Mouse (Mus musculus): Measurements from ENCODE around the gene Nudt8. TPM values are rescaled to one million over a fixed set of nuclear protein-coding genes. Genes with fewer than 3 reads are reported as not detected.

Nudt8 gene
- polyA plus RNA-seq, 1 experiment from 2014 or later: 41.1 TPM

GRCm38 (mm10) chr19:3992416-3992815, 8.0 kb upstream of the Nudt8 start, which contains the start of gene Tbx10:
Gene Tbx10 (plus strand): TSS chr19:3992752.
- DNase-seq (ENCODE audit: low spot score) (no peak), ATAC-seq (no peak)
- no peak within 1 kb of the TSS for H3K4me3 ChIP-seq (ENCODE audit: low read depth, low read length)
- H3K27ac ChIP-seq (ENCODE audit: low read depth, low read length): no peak within 1 kb of the TSS
- H3K9me3 ChIP-seq (replicated peaks; ENCODE audit: control insufficient read depth, low read length): no peaks in the 10 kb centered on the region
- 51% methylated on average over 5 of the region's 5 CpGs for WGBS
- H3K36me3 ChIP-seq (ENCODE audit: control insufficient read depth, insufficient read depth, low read length): no peaks in the 10 kb centered on the region
- no peak within 1 kb of the TSS for H3K9ac ChIP-seq (ENCODE audit: low read length)
- no peaks in the 10 kb centered on the region for H3K4me1 ChIP-seq (ENCODE audit: control insufficient read depth, insufficient read depth, low read length)
- H3K27me3 ChIP-seq (replicated peaks; ENCODE audit: control insufficient read depth, insufficient read depth, low read length): no peaks in the 10 kb centered on the region
- H3K4me2 ChIP-seq (ENCODE audit: low read length): no peak within 1 kb of the TSS

GRCm38 (mm10) chr19:3994932-3995331, 5.4 kb upstream of the Nudt8 start:
- no peak for DNase-seq (ENCODE audit: low spot score)
- H3K4me2 ChIP-seq (ENCODE audit: low read length): no peak overlapping the region
- H3K27me3 ChIP-seq (replicated peaks; ENCODE audit: control insufficient read depth, insufficient read depth, low read length): no peaks in the 10 kb centered on the region
- H3K36me3 ChIP-seq (ENCODE audit: control insufficient read depth, insufficient read depth, low read length): no peaks in the 10 kb centered on the region
- WGBS: 73% methylated on average over 6 of the region's 6 CpGs
- no peak overlapping the region for H3K4me3 ChIP-seq (ENCODE audit: low read depth, low read length)
- H3K4me1 ChIP-seq (ENCODE audit: control insufficient read depth, insufficient read depth, low read length): peaks cover 4% of the 10 kb centered on the region
- no peak overlapping the region for H3K9ac ChIP-seq (ENCODE audit: low read length)
- no peaks in the 10 kb centered on the region for H3K9me3 ChIP-seq (replicated peaks; ENCODE audit: control insufficient read depth, low read length)
- ATAC-seq: no peak
- no peak overlapping the region for H3K27ac ChIP-seq (ENCODE audit: low read depth, low read length)

- WGBS: 90% methylated on average over 3 of the region's 3 CpGs
- H3K4me1 ChIP-seq (ENCODE audit: control insufficient read depth, insufficient read depth, low read length): peaks cover 4% of the 10 kb centered on the region
- H3K27ac ChIP-seq (ENCODE audit: low read depth, low read length): no peak overlapping the region
- no peak overlapping the region for H3K4me3 ChIP-seq (ENCODE audit: low read depth, low read length)
- H3K9ac ChIP-seq (ENCODE audit: low read length): no peak overlapping the region
- no peak for DNase-seq (ENCODE audit: low spot score)
- no peak overlapping the region for H3K4me2 ChIP-seq (ENCODE audit: low read length)
- H3K36me3 ChIP-seq (ENCODE audit: control insufficient read depth, insufficient read depth, low read length): no peaks in the 10 kb centered on the region
- no peaks in the 10 kb centered on the region for H3K27me3 ChIP-seq (replicated peaks; ENCODE audit: control insufficient read depth, insufficient read depth, low read length)
- no peak for ATAC-seq
- H3K9me3 ChIP-seq (replicated peaks; ENCODE audit: control insufficient read depth, low read length): no peaks in the 10 kb centered on the region
Observed at GRCm38 (mm10) chr19:3995505-3995904, 4.9 kb upstream of the Nudt8 start.

- DNase-seq (ENCODE audit: low spot score): no peak
- 75% methylated on average over 7 of the region's 7 CpGs for WGBS
- no peak overlapping the region for H3K9ac ChIP-seq (ENCODE audit: low read length)
Observed at GRCm38 (mm10) chr19:3996106-3996505, 4.3 kb upstream of the Nudt8 start.

GRCm38 (mm10) chr19:3996747-3997146, 3.6 kb upstream of the Nudt8 start:
- no peak overlapping the region for H3K4me2 ChIP-seq (ENCODE audit: low read length)
- H3K4me3 ChIP-seq (ENCODE audit: low read depth, low read length): no peak overlapping the region
- no peak for ATAC-seq
- no peaks in the 10 kb centered on the region for H3K27me3 ChIP-seq (replicated peaks; ENCODE audit: control insufficient read depth, insufficient read depth, low read length)
- H3K27ac ChIP-seq (ENCODE audit: low read depth, low read length): no peak overlapping the region
- H3K9me3 ChIP-seq (replicated peaks; ENCODE audit: control insufficient read depth, low read length): no peaks in the 10 kb centered on the region
- no peak overlapping the region for H3K9ac ChIP-seq (ENCODE audit: low read length)
- no peaks in the 10 kb centered on the region for H3K36me3 ChIP-seq (ENCODE audit: control insufficient read depth, insufficient read depth, low read length)
- peaks cover 10% of the 10 kb centered on the region for H3K4me1 ChIP-seq (ENCODE audit: control insufficient read depth, insufficient read depth, low read length)
- no peak for DNase-seq (ENCODE audit: low spot score)
- 80% methylated on average over 8 of the region's 8 CpGs for WGBS

More at GRCm38 (mm10) chr19:3996106-3996505, 4.3 kb upstream of the Nudt8 start:
- no peak for ATAC-seq
- Histone ChIP-seq H3K4me1 (ENCODE audit: control insufficient read depth, insufficient read depth, low read length) (peaks cover 6% of the 10 kb centered on the region), H3K27ac (ENCODE audit: low read depth, low read length) (no peak overlapping the region), H3K9me3 (replicated peaks; ENCODE audit: control insufficient read depth, low read length) (no peaks in the 10 kb centered on the region), H3K4me2 (ENCODE audit: low read length) (no peak overlapping the region), H3K4me3 (ENCODE audit: low read depth, low read length) (no peak overlapping the region), H3K27me3 (replicated peaks; ENCODE audit: control insufficient read depth, insufficient read depth, low read length) (no peaks in the 10 kb centered on the region), H3K36me3 (ENCODE audit: control insufficient read depth, insufficient read depth, low read length) (no peaks in the 10 kb centered on the region)

GRCm38 (mm10) chr19:3997231-3997630, 3.1 kb upstream of the Nudt8 start:
- 61% methylated on average over 8 of the region's 8 CpGs for WGBS

GRCm38 (mm10) chr19:3998335-3998734, 2.0 kb upstream of the Nudt8 start:
- Histone ChIP-seq H3K4me2 (ENCODE audit: low read length) (no peak overlapping the region), H3K36me3 (ENCODE audit: control insufficient read depth, insufficient read depth, low read length) (no peaks in the 10 kb centered on the region), H3K4me3 (ENCODE audit: low read depth, low read length) (no peak overlapping the region), H3K27ac (ENCODE audit: low read depth, low read length) (no peak overlapping the region), H3K9ac (ENCODE audit: low read length) (no peak overlapping the region), H3K4me1 (ENCODE audit: control insufficient read depth, insufficient read depth, low read length) (peaks cover 10% of the 10 kb centered on the region), H3K9me3 (replicated peaks; ENCODE audit: control insufficient read depth, low read length) (no peaks in the 10 kb centered on the region), H3K27me3 (replicated peaks; ENCODE audit: control insufficient read depth, insufficient read depth, low read length) (no peaks in the 10 kb centered on the region)
- ATAC-seq: no peak
- no peak for DNase-seq (ENCODE audit: low spot score)
- 84% methylated on average over 8 of the region's 8 CpGs for WGBS

More at GRCm38 (mm10) chr19:3997231-3997630, 3.1 kb upstream of the Nudt8 start:
- DNase-seq (ENCODE audit: low spot score): no peak
- Histone ChIP-seq H3K9ac (ENCODE audit: low read length) (no peak overlapping the region), H3K4me1 (ENCODE audit: control insufficient read depth, insufficient read depth, low read length) (peaks cover 10% of the 10 kb centered on the region), H3K27ac (ENCODE audit: low read depth, low read length) (no peak overlapping the region), H3K27me3 (replicated peaks; ENCODE audit: control insufficient read depth, insufficient read depth, low read length) (no peaks in the 10 kb centered on the region), H3K9me3 (replicated peaks; ENCODE audit: control insufficient read depth, low read length) (no peaks in the 10 kb centered on the region), H3K4me2 (ENCODE audit: low read length) (no peak overlapping the region), H3K4me3 (ENCODE audit: low read depth, low read length) (no peak overlapping the region), H3K36me3 (ENCODE audit: control insufficient read depth, insufficient read depth, low read length) (no peaks in the 10 kb centered on the region)
- ATAC-seq: no peak

- Histone ChIP-seq H3K4me2 (ENCODE audit: low read length) (peak overlapping the region; percentile 91), H3K27me3 (replicated peaks; ENCODE audit: control insufficient read depth, insufficient read depth, low read length) (no peaks in the 10 kb centered on the region), H3K9me3 (replicated peaks; ENCODE audit: control insufficient read depth, low read length) (no peaks in the 10 kb centered on the region), H3K4me3 (ENCODE audit: low read depth, low read length) (no peak overlapping the region; the same call in 1 of the 2 replicates), H3K36me3 (ENCODE audit: control insufficient read depth, insufficient read depth, low read length) (no peaks in the 10 kb centered on the region), H3K4me1 (ENCODE audit: control insufficient read depth, insufficient read depth, low read length) (peaks cover 10% of the 10 kb centered on the region), H3K27ac (ENCODE audit: low read depth, low read length) (no peak overlapping the region), H3K9ac (ENCODE audit: low read length) (no peak overlapping the region; the same call in 1 of the 2 replicates)
- DNase-seq (ENCODE audit: low spot score) (no peak), ATAC-seq (no peak)
- WGBS: 87% methylated on average over 9 of the region's 9 CpGs
Observed at GRCm38 (mm10) chr19:3999121-3999730, 1.2 kb upstream of the Nudt8 start.

GRCm38 (mm10) chr19:4000949-4001525, 657 bp downstream of the Nudt8 start:
- Histone ChIP-seq H3K4me3 (ENCODE audit: low read depth, low read length) (peak overlapping the region; percentile 74), H3K36me3 (ENCODE audit: control insufficient read depth, insufficient read depth, low read length) (peaks cover 8% of the 10 kb centered on the region), H3K9me3 (replicated peaks; ENCODE audit: control insufficient read depth, low read length) (no peaks in the 10 kb centered on the region), H3K9ac (ENCODE audit: low read length) (peak overlapping the region; percentile 91), H3K27me3 (replicated peaks; ENCODE audit: control insufficient read depth, insufficient read depth, low read length) (no peaks in the 10 kb centered on the region), H3K4me1 (ENCODE audit: control insufficient read depth, insufficient read depth, low read length) (peaks cover 10% of the 10 kb centered on the region), H3K4me2 (ENCODE audit: low read length) (peak overlapping the region; percentile 91), H3K27ac (ENCODE audit: low read depth, low read length) (peak overlapping the region; percentile 96)
- 18% methylated on average over 17 of the region's 17 CpGs for WGBS
- DNase-seq (ENCODE audit: low spot score): no peak
- ATAC-seq: peak; percentile 7

Data from forebrain, embryonic 14.5 days (tissue).